In the genomic region with DNA sequence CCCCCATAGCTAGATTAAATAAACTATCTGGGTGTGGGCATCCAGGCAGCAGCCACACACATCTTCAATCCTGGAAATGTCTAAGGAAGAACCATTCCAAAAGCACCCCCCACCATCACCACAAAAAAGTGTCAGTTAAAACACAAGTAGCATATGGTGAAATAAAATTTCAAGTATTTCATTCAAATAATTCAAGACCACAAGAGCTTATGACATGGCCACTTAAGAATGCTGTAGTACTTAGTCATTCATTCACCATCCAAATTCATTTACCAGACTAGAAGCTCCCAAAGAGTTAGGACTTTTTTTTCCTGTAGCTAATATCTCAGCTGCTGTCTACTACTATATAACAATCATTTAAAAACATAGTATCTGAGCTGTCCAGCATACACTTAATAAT, we compare ENCODE assay signal across 20 mouse cellular contexts.
A peak's percentile ranks its signal among the peaks of the same experiment; 100 is the strongest.
DNase-seq lines count a peak whose midpoint lies in the region; ATAC-seq lines count a peak whose summit lies in the region.
"Had no signal": no experiment of that assay in that cellular context is flagged by ENCODE, and none has a peak within 500 bp of the region (broad histone marks: within the 10 kb centered on the region; RNA-seq: fewer than 3 reads in every experiment).

No protein-coding gene starts in this region.

- no peak for DNase-seq in lung, postnatal 4 days
- DNase-seq in 3T3-L1 (ENCODE audit: low read depth, low spot score) = peak; percentile 89
- peak; percentile 77 for DNase-seq in Muller cell, postnatal 12 days (ENCODE audit: inconsistent ontology term)
- DNase-seq in fibroblast of lung, adult 2 months (ENCODE audit: low read depth) = peak; percentile 31
- DNase-seq in ovary, postnatal 10 days (ENCODE audit: low spot score) = no peak
- no peak for DNase-seq in kidney, postnatal 4 days
- DNase-seq: adrenal gland, postnatal 10 days; cerebellum, adult 11 months; cerebellum, adult 8-10 months; cerebellum, postnatal 14 days; gastrocnemius, postnatal 14 days; heart, postnatal 36 days had no signal

- no peaks in the 10 kb centered on the region; the same call in 1 of the 2 replicates for H3K4me1 ChIP-seq in lung, embryonic 16.5 days (replicated peaks; ENCODE audit: control insufficient read depth, insufficient read depth, low read length)
- H3K4me1 ChIP-seq: hindbrain, embryonic 15.5 days had no signal

- no peaks in the 10 kb centered on the region for H3K27me3 ChIP-seq in lung, embryonic 16.5 days (ENCODE audit: control insufficient read depth, insufficient read depth, low read depth, low read length)
- H3K27me3 ChIP-seq: CH12.LX; embryonic facial prominence, embryonic 15.5 days; forebrain, embryonic 12.5 days; heart, embryonic 13.5 days; hindbrain, embryonic 15.5 days had no signal

- H3K27ac ChIP-seq in lung, embryonic 16.5 days (ENCODE audit: low read length) = no peak overlapping the region
- H3K27ac ChIP-seq: embryonic facial prominence, embryonic 15.5 days; forebrain, embryonic 12.5 days; heart, embryonic 13.5 days; hindbrain, embryonic 15.5 days had no signal

- no peak overlapping the region for H3K4me3 ChIP-seq in lung, embryonic 16.5 days (ENCODE audit: low read length)
- H3K4me3 ChIP-seq: embryonic facial prominence, embryonic 15.5 days; forebrain, embryonic 12.5 days; heart, embryonic 13.5 days; hindbrain, embryonic 15.5 days had no signal

- ATAC-seq in lung, embryonic 16.5 days (ENCODE audit: low read depth) = peak; percentile 36; the same call in 1 of the 2 replicates
- ATAC-seq: forebrain, embryonic 16.5 days; intestine, embryonic 16.5 days had no signal

- no peaks in the 10 kb centered on the region for H3K36me3 ChIP-seq in lung, embryonic 16.5 days (ENCODE audit: control insufficient read depth, insufficient read depth, low read length)
- H3K36me3 ChIP-seq: embryonic facial prominence, embryonic 15.5 days; forebrain, embryonic 12.5 days; heart, embryonic 13.5 days; hindbrain, embryonic 15.5 days had no signal

- H3K9me3 ChIP-seq in lung, embryonic 16.5 days (ENCODE audit: control insufficient read depth, low read length) = no peaks in the 10 kb centered on the region
- H3K9me3 ChIP-seq: embryonic facial prominence, embryonic 15.5 days; forebrain, embryonic 12.5 days; heart, embryonic 13.5 days; hindbrain, embryonic 15.5 days had no signal

- H3K9ac ChIP-seq in lung, embryonic 16.5 days (ENCODE audit: low read length) = no peak overlapping the region
- H3K9ac ChIP-seq: embryonic facial prominence, embryonic 15.5 days; forebrain, embryonic 12.5 days; heart, embryonic 13.5 days; hindbrain, embryonic 15.5 days had no signal

- H3K4me2 ChIP-seq in lung, embryonic 16.5 days (ENCODE audit: low read depth, low read length) = no peak overlapping the region
- H3K4me2 ChIP-seq: embryonic facial prominence, embryonic 15.5 days; forebrain, embryonic 12.5 days; heart, embryonic 13.5 days; hindbrain, embryonic 15.5 days had no signal

Comparison
In these comparisons a context has a peak if more than half of its experiments do, and no peak if none do; other contexts are left out.
1. DNase-seq: peak in 3T3-L1 (single experiment), Muller cell, postnatal 12 days (single experiment) and fibroblast of lung, adult 2 months (single experiment); none in lung, postnatal 4 days (0 of 2), ovary, postnatal 10 days (single experiment) and kidney, postnatal 4 days (0 of 2).